Mouse (Mus musculus) heart, postnatal 10 days (tissue): ENCODE data around the gene Mcm2. TPM values are rescaled to one million over a fixed set of nuclear protein-coding genes. Genes with fewer than 3 reads are reported as not detected.
A peak's percentile ranks its signal among the peaks of the same experiment; 100 is the strongest.

ENCODE experiments used
- DNase-seq, 2 experiments: peaks; one replicate each; pipeline ENCODE4 v3.0.0; 2021
- intact Hi-C: fragments of 180-260 bp; cut with DNase I; formaldehyde crosslinking; loops from one replicate; pipeline ENCODE4 v1.15.1; 2025
- total RNA-seq, 2 experiments: library from RNA; stranded (reverse); gene quantifications; 2 replicates each; pipeline ENCODE4 v1.2.3; 2021

Mcm2 gene
- total RNA-seq: 10 to 100 TPM; 36.7 to 48.8 TPM

GRCm38 (mm10) chr6:88898534-88899048 is at the start of gene Mcm2:
Gene Mcm2, minus strand, starts transcription at chr6:88898780.
- intact Hi-C loops: no loop called here
- DNase-seq: peak; percentile 97

- intact Hi-C loops: no loop called here
Measured at GRCm38 (mm10) chr6:88947771-88948170, 49.2 kb upstream of the Mcm2 start.

GRCm38 (mm10) chr6:88946442-88946841 is 47.9 kb upstream of the Mcm2 start:
- intact Hi-C loops: no loop called here
- no peak for DNase-seq

More at GRCm38 (mm10) chr6:88947771-88948170, 49.2 kb upstream of the Mcm2 start:
- no peak for DNase-seq

GRCm38 (mm10) chr6:88943666-88944065 is 45.1 kb upstream of the Mcm2 start:
- DNase-seq: no peak
- intact Hi-C loops: no loop called here

- no peak for DNase-seq
- intact Hi-C loops: no loop called here
Measured at GRCm38 (mm10) chr6:88942595-88942994, 44.0 kb upstream of the Mcm2 start.

GRCm38 (mm10) chr6:88941628-88942027 is 43.0 kb upstream of the Mcm2 start:
- peak; percentile 72 to 83 for DNase-seq
- intact Hi-C loops: no loop called here

GRCm38 (mm10) chr6:88940090-88940916 is 41.7 kb upstream of the Mcm2 start:
- intact Hi-C loops: no loop called here
- DNase-seq: no peak

- intact Hi-C loops: loop anchor here (5.0 kb wide), 2 partner anchors 68 to 298 kb away; no protein-coding TSS in a partner anchor
- peak in 1 of 2 experiments; percentile 67 for DNase-seq
Measured at GRCm38 (mm10) chr6:88939281-88940089, 40.9 kb upstream of the Mcm2 start.

GRCm38 (mm10) chr6:88938664-88939055 is 40.1 kb upstream of the Mcm2 start:
- intact Hi-C loops: loop anchor here (5.0 kb wide), 2 partner anchors 69 to 299 kb away; no protein-coding TSS in a partner anchor
- no peak for DNase-seq

GRCm38 (mm10) chr6:88937971-88938663 is 39.5 kb upstream of the Mcm2 start:
- intact Hi-C loops: loop anchor here (5.0 kb wide), 2 partner anchors 69 to 299 kb away; no protein-coding TSS in a partner anchor
- no peak for DNase-seq

GRCm38 (mm10) chr6:88937214-88937549 is 38.6 kb upstream of the Mcm2 start:
- DNase-seq: no peak
- intact Hi-C loops: loop anchor here (5.0 kb wide), 2 partner anchors 70 to 300 kb away; no protein-coding TSS in a partner anchor

- intact Hi-C loops: loop anchor here (5.0 kb wide), 2 partner anchors 71 to 301 kb away; no protein-coding TSS in a partner anchor
- DNase-seq: no peak
Measured at GRCm38 (mm10) chr6:88936342-88937213, 38.0 kb upstream of the Mcm2 start.

GRCm38 (mm10) chr6:88935735-88936276 is 37.2 kb upstream of the Mcm2 start:
- intact Hi-C loops: loop anchor here (5.0 kb wide), 2 partner anchors 71 to 301 kb away; no protein-coding TSS in a partner anchor

GRCm38 (mm10) chr6:88934816-88935215 is 36.2 kb upstream of the Mcm2 start:
- no peak for DNase-seq
- intact Hi-C loops: loop anchor here (5.0 kb wide), 2 partner anchors 72 to 302 kb away; no protein-coding TSS in a partner anchor

More at GRCm38 (mm10) chr6:88935735-88936276, 37.2 kb upstream of the Mcm2 start:
- DNase-seq: peak in 1 of 2 experiments; percentile 76

GRCm38 (mm10) chr6:88934132-88934531 is 35.6 kb upstream of the Mcm2 start:
- no peak for DNase-seq
- intact Hi-C loops: no loop called here

- DNase-seq: peak in 1 of 2 experiments; percentile 3
- intact Hi-C loops: no loop called here
Measured at GRCm38 (mm10) chr6:88931449-88931848, 32.9 kb upstream of the Mcm2 start.

- intact Hi-C loops: no loop called here
- DNase-seq: no peak
Measured at GRCm38 (mm10) chr6:88930049-88930448, 31.5 kb upstream of the Mcm2 start.

GRCm38 (mm10) chr6:88929451-88929850 is 30.9 kb upstream of the Mcm2 start:
- intact Hi-C loops: loop anchor here (2.0 to 5.0 kb wide), 4 partner anchors 103 to 703 kb away; partner anchors contain the start of gene Plxna1
- DNase-seq: no peak

- intact Hi-C loops: loop anchor here (2.0 to 5.0 kb wide), 4 partner anchors 104 to 704 kb away; partner anchors contain the start of gene Plxna1
- no peak for DNase-seq
Measured at GRCm38 (mm10) chr6:88928576-88928975, 30.0 kb upstream of the Mcm2 start.
